Mouse (Mus musculus) heart, embryonic 13.5 days (tissue): ENCODE results near the gene Ccs. TPM values are rescaled to one million over a fixed set of nuclear protein-coding genes. Genes with fewer than 3 reads are reported as not detected.

Source experiments
- ATAC-seq: fragments of 200-750 bp; cut with Nextera tagmentation; 2 replicates; pipeline ENCODE4 v1.8.0; 2017; ENCODE audit warnings: moderate TSS enrichment; ENCODE audit not compliant: insufficient number of reproducible peaks, low FRiP score, low TSS enrichment; ENCODE audit errors: extremely low read depth
- H3K27ac ChIP-seq: fragments of 300-500 bp; sonication (generic); replicated peaks from 2 replicates; pipeline ENCODE4 v1.5.1; 2015; ENCODE audit warnings: moderate library complexity, mild to moderate bottlenecking, inconsistent platforms
- H3K27me3 ChIP-seq: fragments of 300-500 bp; sonication (generic); replicated peaks from 2 replicates; pipeline ENCODE4 v1.6.1; 2015; ENCODE audit warnings: mild to moderate bottlenecking, inconsistent platforms
- H3K36me3 ChIP-seq: fragments of 300-500 bp; sonication (generic); 2 replicates; pipeline ENCODE4 v1.6.1; 2015; ENCODE audit warnings: mild to moderate bottlenecking, inconsistent platforms
- H3K4me1 ChIP-seq: fragments of 300-500 bp; sonication (generic); 2 replicates; pipeline ENCODE4 v1.6.1; 2015; ENCODE audit warnings: inconsistent platforms
- H3K4me2 ChIP-seq: fragments of 300-500 bp; sonication (generic); 2 replicates; pipeline ENCODE4 v1.6.1; 2015; ENCODE audit warnings: inconsistent platforms, mild to moderate bottlenecking, moderate library complexity
- H3K4me3 ChIP-seq: fragments of 300-500 bp; sonication (generic); 2 replicates; pipeline ENCODE4 v1.5.1; 2015; ENCODE audit warnings: moderate library complexity, mild to moderate bottlenecking, inconsistent platforms
- H3K9ac ChIP-seq: fragments of 300-500 bp; sonication (generic); 2 replicates; pipeline ENCODE4 v1.6.1; 2015; ENCODE audit warnings: inconsistent platforms, mild to moderate bottlenecking, moderate library complexity
- H3K9me3 ChIP-seq: fragments of 300-500 bp; sonication (generic); 2 replicates; pipeline ENCODE4 v1.6.1; 2016; ENCODE audit warnings: inconsistent platforms
- WGBS: fragments of 180-500 bp; shearing (Covaris S2); methylation state at CpG from one replicate; pipeline ENCODE4 v1.1.7; 2015; ENCODE audit warnings: mixed read lengths; 5-methylcytosine and 5-hydroxymethylcytosine counted together
- polyA plus RNA-seq: library from polyadenylated mRNA; unstranded; fragments of >200 nt; fragmentation: Nextera tagmentation; extraction: Ambion mirVana; gene quantifications from 2 replicates; pipeline ENCODE4 v1.2.1, GENCODE M21; 2015

Gene Ccs
- polyA plus RNA-seq, 1 experiment from 2014 or later, result 40.7 TPM

GRCm38 (mm10) chr19:4855951-4856350, 16.8 kb upstream of the Ccs start:
- WGBS, result 75% methylated on average over 4 of the region's 4 CpGs
- H3K36me3 ChIP-seq, result 0 out of 2 replicates have a peak, but pooled peaks cover 10% of the 10 kb centered on the region
- peaks cover 17% of the 10 kb centered on the region for H3K4me1 ChIP-seq
- ATAC-seq, result no peak
- no peak overlapping the region for H3K27ac ChIP-seq
- no peaks in the 10 kb centered on the region for H3K9me3 ChIP-seq
- H3K27me3 ChIP-seq, result peaks cover 25% of the 10 kb centered on the region
- peak overlapping the region; percentile 67; the same call in 1 of the 2 replicates for H3K4me3 ChIP-seq
- peak overlapping the region; percentile 93 for H3K4me2 ChIP-seq
- no peak overlapping the region for H3K9ac ChIP-seq

- Histone ChIP-seq H3K27ac (no peak overlapping the region), H3K36me3 (0 out of 2 replicates have a peak, but pooled peaks cover 9% of the 10 kb centered on the region), H3K4me2 (peak overlapping the region; percentile 93), H3K27me3 (peaks cover 26% of the 10 kb centered on the region), H3K9me3 (no peaks in the 10 kb centered on the region), H3K4me1 (peaks cover 17% of the 10 kb centered on the region), H3K4me3 (peak overlapping the region; percentile 67), H3K9ac (peak overlapping the region; percentile 85)
- no peak for ATAC-seq
- WGBS, result 3% methylated on average over 14 of the region's 14 CpGs
Measured at GRCm38 (mm10) chr19:4855470-4855820, 16.3 kb upstream of the Ccs start.

GRCm38 (mm10) chr19:4854552-4855469, 15.7 kb upstream of the Ccs start, which contains the start of gene Ctsf:
TSS of gene Ctsf (plus strand) at chr19:4855130.
- Histone ChIP-seq H3K27ac (no peak within 1 kb of the TSS), H3K27me3 (peaks cover 31% of the 10 kb centered on the region), H3K36me3 (0 out of 2 replicates have a peak, but pooled peaks cover 4% of the 10 kb centered on the region), H3K4me3 (peak within 1 kb of the TSS; percentile 67), H3K4me1 (peaks cover 17% of the 10 kb centered on the region), H3K9me3 (no peaks in the 10 kb centered on the region), H3K9ac (peak within 1 kb of the TSS; percentile 85), H3K4me2 (peak within 1 kb of the TSS; percentile 93)
- 4% methylated on average over 45 of the region's 45 CpGs for WGBS
- ATAC-seq, result peak; percentile 40; the same call in 1 of the 2 replicates

- ATAC-seq, result no peak
- Histone ChIP-seq H3K27me3 (peaks cover 40% of the 10 kb centered on the region), H3K27ac (no peak overlapping the region), H3K4me3 (no peak overlapping the region), H3K9ac (no peak overlapping the region), H3K9me3 (no peaks in the 10 kb centered on the region), H3K4me1 (peaks cover 4% of the 10 kb centered on the region; the same call in 1 of the 2 replicates), H3K4me2 (no peak overlapping the region), H3K36me3 (no peaks in the 10 kb centered on the region)
- WGBS, result 40% methylated on average over 5 of the region's 5 CpGs
Measured at GRCm38 (mm10) chr19:4850281-4850680, 11.1 kb upstream of the Ccs start.

GRCm38 (mm10) chr19:4849800-4850199, 10.7 kb upstream of the Ccs start:
- 53% methylated on average over 4 of the region's 4 CpGs for WGBS
- no peak overlapping the region for H3K9ac ChIP-seq
- H3K27me3 ChIP-seq, result peaks cover 40% of the 10 kb centered on the region
- H3K4me1 ChIP-seq, result peaks cover 4% of the 10 kb centered on the region; the same call in 1 of the 2 replicates
- no peaks in the 10 kb centered on the region for H3K36me3 ChIP-seq
- H3K9me3 ChIP-seq, result no peaks in the 10 kb centered on the region
- H3K4me2 ChIP-seq, result no peak overlapping the region
- H3K27ac ChIP-seq, result no peak overlapping the region
- H3K4me3 ChIP-seq, result no peak overlapping the region
- no peak for ATAC-seq

GRCm38 (mm10) chr19:4847490-4847889, 8.4 kb upstream of the Ccs start:
- Histone ChIP-seq H3K4me1 (no peaks in the 10 kb centered on the region), H3K4me2 (no peak overlapping the region), H3K27ac (no peak overlapping the region), H3K9ac (no peak overlapping the region), H3K9me3 (no peaks in the 10 kb centered on the region), H3K27me3 (peaks cover 43% of the 10 kb centered on the region), H3K36me3 (no peaks in the 10 kb centered on the region), H3K4me3 (no peak overlapping the region)
- no peak for ATAC-seq
- 22% methylated on average over 7 of the region's 7 CpGs for WGBS

- Histone ChIP-seq H3K36me3 (no peaks in the 10 kb centered on the region), H3K27ac (no peak overlapping the region), H3K4me3 (no peak overlapping the region), H3K27me3 (peaks cover 54% of the 10 kb centered on the region), H3K4me2 (no peak overlapping the region), H3K9me3 (no peaks in the 10 kb centered on the region), H3K9ac (no peak overlapping the region), H3K4me1 (no peaks in the 10 kb centered on the region)
- 50% methylated on average over 2 of the region's 2 CpGs for WGBS
- no peak for ATAC-seq
Measured at GRCm38 (mm10) chr19:4845846-4846245, 6.7 kb upstream of the Ccs start.

- Histone ChIP-seq H3K9ac (no peak overlapping the region), H3K36me3 (no peaks in the 10 kb centered on the region), H3K4me2 (no peak overlapping the region), H3K9me3 (no peaks in the 10 kb centered on the region), H3K27me3 (peaks cover 51% of the 10 kb centered on the region), H3K4me1 (peaks cover 17% of the 10 kb centered on the region), H3K4me3 (no peak overlapping the region), H3K27ac (no peak overlapping the region)
- 54% methylated on average over 2 of the region's 2 CpGs for WGBS
- no peak for ATAC-seq
Measured at GRCm38 (mm10) chr19:4842611-4843010, 3.5 kb upstream of the Ccs start.

- H3K4me3 ChIP-seq, result no peak overlapping the region
- H3K4me1 ChIP-seq, result peaks cover 17% of the 10 kb centered on the region
- ATAC-seq, result no peak
- H3K4me2 ChIP-seq, result no peak overlapping the region
- no peak overlapping the region for H3K27ac ChIP-seq
- 71% methylated on average over 9 of the region's 9 CpGs for WGBS
- no peaks in the 10 kb centered on the region for H3K9me3 ChIP-seq
- H3K9ac ChIP-seq, result no peak overlapping the region
- peaks cover 48% of the 10 kb centered on the region for H3K27me3 ChIP-seq
- H3K36me3 ChIP-seq, result no peaks in the 10 kb centered on the region
Measured at GRCm38 (mm10) chr19:4840848-4841247, 1.7 kb upstream of the Ccs start.

GRCm38 (mm10) chr19:4838526-4839140, 499 bp downstream of the Ccs start:
- no peak for ATAC-seq
- peak overlapping the region; percentile 90 for H3K9ac ChIP-seq
- peaks cover 17% of the 10 kb centered on the region for H3K4me1 ChIP-seq
- H3K27ac ChIP-seq, result peak overlapping the region; percentile 43; the same call in 1 of the 2 replicates
- 0 out of 2 replicates have a peak, but pooled peaks cover 3% of the 10 kb centered on the region for H3K36me3 ChIP-seq
- 25% methylated on average over 10 of the region's 10 CpGs for WGBS
- no peaks in the 10 kb centered on the region for H3K9me3 ChIP-seq
- H3K27me3 ChIP-seq, result peaks cover 41% of the 10 kb centered on the region
- H3K4me2 ChIP-seq, result peak overlapping the region; percentile 89
- peak overlapping the region; percentile 72 for H3K4me3 ChIP-seq

- Histone ChIP-seq H3K4me2 (no peak overlapping the region), H3K27me3 (peaks cover 26% of the 10 kb centered on the region), H3K4me3 (no peak overlapping the region), H3K9ac (no peak overlapping the region), H3K27ac (no peak overlapping the region), H3K4me1 (peaks cover 17% of the 10 kb centered on the region), H3K9me3 (no peaks in the 10 kb centered on the region), H3K36me3 (peaks cover 15% of the 10 kb centered on the region)
- no peak for ATAC-seq
- 89% methylated on average over 6 of the region's 6 CpGs for WGBS
Measured at GRCm38 (mm10) chr19:4837049-4837448, 2.1 kb downstream of the Ccs start.
